Comparison of ENCODE assay signal across 10 mouse cellular contexts in the genomic region with DNA sequence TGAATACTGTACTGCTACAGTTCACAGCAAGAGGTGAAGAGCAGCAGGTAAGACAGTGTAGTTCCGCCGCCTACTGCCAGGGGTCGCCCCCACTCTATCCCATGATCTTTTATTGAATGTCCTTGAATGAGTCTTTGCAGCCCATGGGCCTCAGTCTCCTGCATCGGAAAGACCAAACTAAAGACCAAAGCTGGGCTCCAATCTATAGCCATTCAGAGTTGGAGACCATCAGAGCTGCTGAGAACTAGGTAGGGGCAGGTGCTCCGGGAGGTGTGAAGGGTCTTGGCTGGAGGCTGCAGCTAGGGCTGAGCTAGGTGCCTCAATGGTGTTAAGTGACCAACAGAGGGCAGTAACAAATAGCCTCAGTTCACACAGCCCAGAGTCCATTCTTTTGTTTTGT. TPM values are rescaled to one million over a fixed set of nuclear protein-coding genes. Genes with fewer than 3 reads are reported as not detected.
A peak's percentile ranks its signal among the peaks of the same experiment; 100 is the strongest.
DNase-seq lines count a peak whose midpoint lies in the region; ATAC-seq and TF ChIP-seq lines count a peak whose summit lies in the region.
"Had no signal": no experiment of that assay in that cellular context is flagged by ENCODE, and none has a peak within 500 bp of the region (broad histone marks: within the 10 kb centered on the region; RNA-seq: fewer than 3 reads in every experiment).

No protein-coding gene starts in this region.

- peak; percentile 56 to 83 for DNase-seq in heart, adult 18-20 months
- DNase-seq in heart, adult 11 months, result no peak
- DNase-seq in CD4-positive helper T cell, adult 2 months (ENCODE audit: low read depth, low spot score), result peak; percentile 56
- DNase-seq in gastrocnemius, postnatal 10 days, result peak; percentile 66
- peak; percentile 63 to 84 for DNase-seq in kidney, postnatal 36 days
- peak; percentile 56 to 63 for DNase-seq in thymus, postnatal 36 days

- H3K4me1 ChIP-seq in bone marrow macrophage, adult 2 months (ENCODE audit: control insufficient read depth, insufficient read depth, low read length), result no peaks in the 10 kb centered on the region
- H3K4me1 ChIP-seq: embryonic facial prominence, embryonic 12.5 days; midbrain, embryonic 12.5 days had no signal

- TF ChIP-seq CTCF in bone marrow macrophage, adult 2 months (IDR thresholded peaks at IDR 0.05; ENCODE audit: low read depth, low read length), result peak; percentile 57

- no peak overlapping the region for H3K27ac ChIP-seq in bone marrow macrophage, adult 2 months (ENCODE audit: insufficient read depth, low read depth, low read length)
- H3K27ac ChIP-seq: embryonic facial prominence, embryonic 12.5 days; midbrain, embryonic 12.5 days had no signal

- no peak for TF ChIP-seq POLR2A in bone marrow macrophage, adult 2 months (IDR thresholded peaks at IDR 0.05; ENCODE audit: borderline replicate concordance, low read depth, low read length)

- peak; percentile 74 for ATAC-seq in megakaryocyte, adult 5-6 weeks (ENCODE audit: poor library complexity, severe bottlenecking)

- no peak overlapping the region for H3K4me3 ChIP-seq in bone marrow macrophage, adult 2 months (ENCODE audit: insufficient read depth, low read length)
- H3K4me3 ChIP-seq: embryonic facial prominence, embryonic 12.5 days; midbrain, embryonic 12.5 days had no signal

RNA-seq across cellular contexts. Expression of gene Ppp6r3, which starts 48.3 kb away (rescaled TPM):
- 10 to 100 TPM; 69.6 to 70.7 TPM for total RNA-seq in heart, adult 18-20 months (2021)
- 52.0 and 56.1 TPM in 2 replicates for polyA plus RNA-seq in bone marrow macrophage, adult 2 months (2012; ENCODE audit: insufficient read depth, insufficient read length, missing spikeins)
- 10 to 100 TPM; 58.2 to 68.7 TPM for total RNA-seq in gastrocnemius, postnatal 10 days (2021)
- 77.7 and 92.8 TPM in 2 replicates for total RNA-seq in megakaryocyte, adult 5-6 weeks (2015)
- 87.2 and 94.5 TPM in 2 replicates for total RNA-seq in megakaryocyte, adult 5-6 weeks (2017)
